Mouse (Mus musculus): ENCODE data around the gene Ypel3.

DNA sequence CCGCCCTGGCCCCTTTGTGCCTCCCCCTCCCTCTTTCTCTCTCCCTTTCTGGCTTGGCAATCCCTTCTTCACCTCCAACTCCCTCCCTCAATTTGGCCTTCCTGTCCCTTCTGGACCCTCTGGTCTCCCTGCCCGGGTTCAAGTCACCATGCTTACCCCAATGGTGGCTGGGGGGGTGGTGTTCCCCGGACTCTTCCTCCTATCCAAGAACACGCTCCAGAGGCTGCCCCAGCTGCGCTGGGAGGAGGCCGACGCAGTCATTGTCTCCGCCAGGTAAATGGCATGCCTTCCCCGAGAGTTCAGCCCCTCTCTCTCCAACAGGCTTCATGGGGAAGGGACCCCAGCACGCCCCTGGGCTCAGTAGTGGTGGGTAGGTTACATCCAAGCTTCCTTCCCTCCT, 47.2 kb downstream of the Ypel3 start:
- no peak for TF ChIP-seq PAX5 (IDR thresholded peaks at IDR 0.05; ENCODE audit: low read length)
- no peak for TF ChIP-seq EP300 (IDR thresholded peaks at IDR 0.05; ENCODE audit: low read length)
- TF ChIP-seq JUND (conservative IDR thresholded peaks at IDR 0.05; ENCODE audit: low read depth, low read length), result no peak
- TF ChIP-seq POLR2A (IDR thresholded peaks at IDR 0.05; ENCODE audit: low read depth, low read length), result no peak
- TF ChIP-seq ETS1 (conservative IDR thresholded peaks at IDR 0.05; ENCODE audit: low read depth, low read length), result no peak

Measured in CH12.LX (cell line).